Mouse (Mus musculus): Measurements from ENCODE around the gene Mon1a. TPM values are rescaled to one million over a fixed set of nuclear protein-coding genes. Genes with fewer than 3 reads are reported as not detected.

Gene Mon1a
- 30.6 and 32.7 TPM in 2 replicates for polyA plus RNA-seq (2012; rRNA removed; ENCODE audit: low replicate concordance)

GRCm38 (mm10) chr9:107887804-107888266 is at the start of gene Mon1a:
Mon1a (plus strand) TSS chr9:107888151.

GRCm38 (mm10) chr9:107873137-107873536 is 14.8 kb upstream of the Mon1a start, which contains the start of gene Rbm6:
Rbm6 (minus strand) TSS chr9:107873237.

GRCm38 (mm10) chr9:107906252-107906966 is 18.5 kb downstream of the Mon1a start, which contains the start of gene Mst1r:
Mst1r (plus strand) TSS chr9:107906873.

DNA sequence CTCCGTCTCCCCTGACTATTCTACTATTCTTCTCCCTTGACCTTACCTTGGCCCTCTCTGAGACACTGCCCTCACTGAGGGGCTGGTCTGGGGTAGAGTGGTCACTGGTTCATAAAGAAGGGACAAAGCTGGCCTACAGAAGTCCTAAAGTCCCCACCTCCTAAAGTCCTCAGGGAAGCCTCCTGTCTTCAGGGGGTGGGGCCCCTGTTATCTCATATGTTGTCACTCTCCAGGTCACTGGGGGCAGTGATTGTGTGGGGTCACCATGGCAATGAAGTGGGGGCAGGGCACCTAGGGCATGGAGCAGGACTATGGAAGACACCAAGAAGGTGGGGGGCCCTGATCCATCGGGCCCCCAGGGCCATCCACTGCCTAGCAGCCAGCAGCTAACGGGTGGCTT is 40.2 kb downstream of the Mon1a start, which contains the start of gene Actl11:
Gene Actl11, plus strand, starts transcription at position 301 of the 400 bp plus-strand sequence.

DNA sequence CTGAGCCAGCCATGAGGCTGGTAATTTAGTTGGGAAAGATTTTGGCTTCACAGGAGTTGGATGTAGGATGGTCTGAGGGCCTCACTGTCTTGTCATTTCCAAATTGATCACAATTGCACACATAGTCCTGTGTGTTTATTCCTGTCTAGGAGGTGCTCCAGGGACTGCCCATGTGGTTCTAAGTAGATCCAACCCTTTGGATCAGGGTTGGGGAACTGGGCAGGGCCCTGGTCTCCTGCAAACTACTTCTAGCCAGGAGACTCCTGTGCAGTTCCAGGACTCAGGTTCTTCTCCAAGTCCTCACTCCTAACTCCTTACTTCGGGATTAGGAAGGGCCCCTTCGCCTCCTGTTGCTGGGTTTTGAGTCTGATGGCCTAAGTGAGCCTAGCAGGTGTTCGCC is 47.4 kb downstream of the Mon1a start, which contains the start of gene Camkv:
Gene Camkv, plus strand, starts transcription at position 301 of the 400 bp plus-strand sequence.

DNA sequence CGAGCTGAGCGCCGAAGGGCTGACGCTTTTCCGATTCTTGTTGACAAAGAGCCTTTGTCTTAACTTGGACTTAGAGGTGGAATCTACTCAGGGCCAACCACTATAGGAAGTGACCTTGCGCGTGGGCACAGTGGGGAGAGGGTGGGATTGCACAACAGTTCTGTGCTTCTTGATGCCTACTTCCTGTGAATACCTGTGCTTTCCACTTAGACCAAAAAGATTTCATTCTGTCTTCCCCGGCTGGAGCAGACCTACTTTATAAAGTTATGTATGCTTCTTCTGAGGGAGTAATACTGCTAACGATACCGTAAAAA is 61.9 kb downstream of the Mon1a start, which contains the start of gene Traip:
Gene Traip, plus strand, starts transcription at position 215 of the 314 bp plus-strand sequence.

Other genes with a start within 250 kb of the Mon1a start
- 4.3 and 13.0 TPM in 2 replicates for gene Slc38a3, start 218.6 kb upstream of the Mon1a start, polyA plus RNA-seq (2012; rRNA removed; ENCODE audit: low replicate concordance)
- 0.08 TPM in 1 of 2 replicates, not detected in the other for gene Gnat1, start 208.4 kb upstream of the Mon1a start, polyA plus RNA-seq (2012; rRNA removed; ENCODE audit: low replicate concordance)
- 70.7 and 93.8 TPM in 2 replicates for gene Sema3f, start 177.7 kb upstream of the Mon1a start, polyA plus RNA-seq (2012; rRNA removed; ENCODE audit: low replicate concordance)
- gene Rbm5, start 117.2 kb upstream of the Mon1a start, polyA plus RNA-seq (2012; rRNA removed; ENCODE audit: low replicate concordance) = 75.4 and 106 TPM in 2 replicates
- gene Rbm6, start 14.9 kb upstream of the Mon1a start, polyA plus RNA-seq (2012; rRNA removed; ENCODE audit: low replicate concordance) = 18.7 and 23.9 TPM in 2 replicates
- 57.1 and 88.7 TPM in 2 replicates for gene Mst1r, start 18.7 kb downstream of the Mon1a start, polyA plus RNA-seq (2012; rRNA removed; ENCODE audit: low replicate concordance)
- not detected in 2 replicates for gene Actl11, start 40.3 kb downstream of the Mon1a start, polyA plus RNA-seq (2012; rRNA removed; ENCODE audit: low replicate concordance)
- 0.09 and 0.46 TPM in 2 replicates for gene Camkv, start 47.5 kb downstream of the Mon1a start, polyA plus RNA-seq (2012; rRNA removed; ENCODE audit: low replicate concordance)
- gene Traip, start 62.0 kb downstream of the Mon1a start, polyA plus RNA-seq (2012; rRNA removed; ENCODE audit: low replicate concordance) = 0.72 and 3.4 TPM in 2 replicates
- 105 and 115 TPM in 2 replicates for gene Uba7, start 87.4 kb downstream of the Mon1a start, polyA plus RNA-seq (2012; rRNA removed; ENCODE audit: low replicate concordance)
- gene Gm20661, start 94.9 kb downstream of the Mon1a start, polyA plus RNA-seq (2012; rRNA removed; ENCODE audit: low replicate concordance) = 0.62 and 0.89 TPM in 2 replicates
- 26.8 and 39.6 TPM in 2 replicates for gene Inka1, start 97.7 kb downstream of the Mon1a start, polyA plus RNA-seq (2012; rRNA removed; ENCODE audit: low replicate concordance)
- gene Cdhr4, start 104.3 kb downstream of the Mon1a start, polyA plus RNA-seq (2012; rRNA removed; ENCODE audit: low replicate concordance) = 4.5 and 5.0 TPM in 2 replicates
- 1.8 and 3.5 TPM in 2 replicates for gene Gm20662, start 108.2 kb downstream of the Mon1a start, polyA plus RNA-seq (2012; rRNA removed; ENCODE audit: low replicate concordance)
- gene Ip6k1, start 114.3 kb downstream of the Mon1a start, polyA plus RNA-seq (2012; rRNA removed; ENCODE audit: low replicate concordance) = 90.9 and 136 TPM in 2 replicates
- 19.6 and 29.3 TPM in 2 replicates for gene Gmppb, start 161.1 kb downstream of the Mon1a start, polyA plus RNA-seq (2012; rRNA removed; ENCODE audit: low replicate concordance)
- 2.5 and 4.7 TPM in 2 replicates for gene Amigo3, start 165.0 kb downstream of the Mon1a start, polyA plus RNA-seq (2012; rRNA removed; ENCODE audit: low replicate concordance)
- gene Mst1, start 192.3 kb downstream of the Mon1a start, polyA plus RNA-seq (2012; rRNA removed; ENCODE audit: low replicate concordance) = 0.21 and 0.37 TPM in 2 replicates
- 81.1 and 94.8 TPM in 2 replicates for gene Rnf123, start 195.2 kb downstream of the Mon1a start, polyA plus RNA-seq (2012; rRNA removed; ENCODE audit: low replicate concordance)
- gene Apeh, start 206.5 kb downstream of the Mon1a start, polyA plus RNA-seq (2012; rRNA removed; ENCODE audit: low replicate concordance) = 101 and 116 TPM in 2 replicates

All from subcutaneous adipose tissue, adult 2 months (tissue).